Mouse (Mus musculus): ENCODE data around the gene Fto. TPM values are rescaled to one million over a fixed set of nuclear protein-coding genes. Genes with fewer than 3 reads are reported as not detected.

The Fto gene
- polyA plus RNA-seq (2014; fragmentation: Illumina TruSeq; extraction: RNeasy Lipid Tissue Mini Kit (QIAGEN cat#74804); ENCODE audit: low read depth, low replicate concordance), result 29.3 TPM

DNA sequence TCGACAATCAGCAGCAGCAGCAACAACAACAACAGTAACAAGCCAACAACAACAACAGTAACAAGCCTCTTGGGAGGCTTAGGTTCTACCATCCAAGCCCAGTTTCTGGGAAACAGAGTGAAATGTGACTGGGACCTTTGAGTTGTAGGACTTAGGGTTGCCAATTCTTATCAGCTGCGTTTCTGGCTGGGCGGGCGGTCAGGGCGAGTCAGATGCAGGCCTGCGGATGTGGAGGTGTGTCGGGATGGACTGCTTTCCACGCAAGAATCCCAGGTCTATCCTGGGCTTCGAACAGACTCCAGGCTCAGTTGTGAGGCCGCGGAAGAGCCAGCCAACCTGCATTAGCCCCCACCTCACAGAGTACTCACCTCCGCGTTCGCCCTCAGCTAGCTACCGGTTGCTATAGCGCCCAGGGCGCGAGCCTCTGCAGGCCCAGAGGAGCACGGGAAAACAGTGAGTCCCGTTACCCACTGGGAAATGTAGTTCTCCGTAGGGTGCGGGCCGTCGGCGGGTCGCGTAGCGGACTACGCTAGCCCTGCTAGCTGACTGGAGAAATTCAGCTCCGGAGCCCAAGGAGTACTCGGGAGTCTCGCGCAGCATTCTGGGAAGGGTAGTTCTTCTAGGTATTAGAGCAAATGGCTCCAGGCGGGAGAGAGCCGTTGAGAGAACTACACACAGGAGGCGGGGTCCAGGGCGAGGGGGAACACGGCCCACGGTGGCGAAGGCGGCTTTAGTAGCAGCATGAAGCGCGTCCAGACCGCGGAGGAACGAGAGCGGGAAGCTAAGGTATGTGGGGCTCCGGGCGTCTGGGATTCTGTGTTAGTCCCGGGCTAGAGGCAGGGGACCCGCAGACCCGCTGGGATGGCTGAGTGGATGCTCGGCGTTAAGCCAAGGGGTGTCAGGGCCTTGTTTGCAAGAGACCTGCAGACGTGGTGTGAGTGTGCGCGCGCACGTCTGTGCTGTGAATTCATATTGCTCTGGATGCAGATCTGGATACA lies at the start of gene Fto, which contains the start of gene Rpgrip1l:
TSS of gene Fto (plus strand) at position 691 of the 998 bp plus-strand sequence.
TSS of gene Rpgrip1l (minus strand) at position 428 of the 998 bp plus-strand sequence.

Other genes starting within 250 kb of the Fto start
- 70.9 TPM for gene Rbl2, start 243.5 kb upstream of the Fto start, polyA plus RNA-seq (2014; fragmentation: Illumina TruSeq; extraction: RNeasy Lipid Tissue Mini Kit (QIAGEN cat#74804); ENCODE audit: low read depth, low replicate concordance)
- gene Aktip, start 113.5 kb upstream of the Fto start, polyA plus RNA-seq (2014; fragmentation: Illumina TruSeq; extraction: RNeasy Lipid Tissue Mini Kit (QIAGEN cat#74804); ENCODE audit: low read depth, low replicate concordance), result 228 TPM
- 10.8 TPM for gene Rpgrip1l, start 263 bp upstream of the Fto start, polyA plus RNA-seq (2014; fragmentation: Illumina TruSeq; extraction: RNeasy Lipid Tissue Mini Kit (QIAGEN cat#74804); ENCODE audit: low read depth, low replicate concordance)